Mouse (Mus musculus) hindbrain, embryonic 12.5 days (tissue): ENCODE results near the gene Exoc4. TPM values are rescaled to one million over a fixed set of nuclear protein-coding genes. Genes with fewer than 3 reads are reported as not detected.
A peak's percentile ranks its signal among the peaks of the same experiment; 100 is the strongest.

Experiments
- ATAC-seq: fragments of 200-750 bp; cut with Nextera tagmentation; 2 replicates; pipeline ENCODE4 v1.8.0; 2017; ENCODE audit warnings: moderate TSS enrichment; ENCODE audit not compliant: low FRiP score
- H3K27ac ChIP-seq: fragments of 300-500 bp; sonication (generic); 2 replicates; pipeline ENCODE4 v1.5.1; 2016; ENCODE audit warnings: mild to moderate bottlenecking
- H3K27me3 ChIP-seq: fragments of 300-500 bp; sonication (generic); 2 replicates; pipeline ENCODE4 v1.6.1; 2016; ENCODE audit warnings: mild to moderate bottlenecking
- H3K36me3 ChIP-seq: fragments of 300-500 bp; sonication (generic); 2 replicates; pipeline ENCODE4 v1.6.1; 2016; ENCODE audit warnings: mild to moderate bottlenecking
- H3K4me1 ChIP-seq: fragments of 300-500 bp; sonication (generic); 2 replicates; pipeline ENCODE4 v1.6.1; 2016
- H3K4me2 ChIP-seq: fragments of 300-500 bp; sonication (generic); replicated peaks from 2 replicates; pipeline ENCODE4 v1.6.1; 2016; ENCODE audit warnings: mild to moderate bottlenecking
- H3K4me3 ChIP-seq: fragments of 300-500 bp; sonication (generic); 2 replicates; pipeline ENCODE4 v1.5.1; 2016; ENCODE audit warnings: mild to moderate bottlenecking
- H3K9ac ChIP-seq: fragments of 300-500 bp; sonication (generic); 2 replicates; pipeline ENCODE4 v1.6.1; 2016; ENCODE audit warnings: mild to moderate bottlenecking, moderate library complexity
- H3K9me3 ChIP-seq: fragments of 300-500 bp; sonication (generic); replicated peaks from 2 replicates; pipeline ENCODE4 v1.6.1; 2016; ENCODE audit warnings: mild to moderate bottlenecking
- WGBS: fragments of 180-500 bp; shearing (Covaris S2); methylation state at CpG from one replicate; pipeline ENCODE4 v1.1.7; 2016; 5-methylcytosine and 5-hydroxymethylcytosine counted together
- polyA plus RNA-seq: library from polyadenylated mRNA; unstranded; fragments of >200 nt; fragmentation: Nextera tagmentation; extraction: Ambion mirVana; gene quantifications from 2 replicates; pipeline ENCODE4 v1.2.1, GENCODE M21; 2016

Exoc4 gene
- polyA plus RNA-seq, 1 experiment from 2014 or later: 47.7 TPM

DNA sequence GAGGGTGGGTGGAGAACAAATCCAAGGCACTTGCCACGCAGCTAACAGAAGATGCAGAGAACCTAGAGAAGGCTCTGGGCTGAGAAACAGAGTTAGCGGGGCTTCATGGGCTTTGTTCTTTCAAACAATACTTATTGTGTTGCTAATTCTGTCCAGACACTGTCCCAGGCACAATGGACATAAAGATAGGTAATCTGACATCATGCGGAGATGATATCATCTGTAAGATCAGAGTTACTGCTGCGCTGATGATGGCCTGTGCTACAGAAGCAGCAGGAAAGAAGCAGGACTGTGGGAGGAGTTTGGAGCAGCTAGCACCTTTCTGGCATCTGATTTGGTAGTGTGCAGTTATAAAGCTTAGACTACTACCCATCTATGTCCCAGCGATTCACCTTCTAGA is 738.2 kb downstream of the Exoc4 start:
- 69% methylated on average over 5 of the region's 5 CpGs for WGBS
- Histone ChIP-seq H3K4me1 (no peaks in the 10 kb centered on the region), H3K9ac (no peak overlapping the region), H3K4me3 (no peak overlapping the region), H3K27ac (no peak overlapping the region), H3K4me2 (no peak overlapping the region), H3K9me3 (no peaks in the 10 kb centered on the region), H3K36me3 (no peaks in the 10 kb centered on the region), H3K27me3 (no peaks in the 10 kb centered on the region)
- ATAC-seq: no peak

- Histone ChIP-seq H3K27me3 (no peaks in the 10 kb centered on the region), H3K36me3 (no peaks in the 10 kb centered on the region), H3K4me1 (peaks cover 7% of the 10 kb centered on the region), H3K9ac (no peak overlapping the region), H3K9me3 (no peaks in the 10 kb centered on the region), H3K27ac (peak overlapping the region; percentile 25; the same call in 1 of the 2 replicates), H3K4me3 (no peak overlapping the region), H3K4me2 (peak overlapping the region; percentile 32)
- 36% methylated on average over 24 of the region's 24 CpGs for WGBS
- ATAC-seq: peak; percentile 84
These were observed 743.5 kb downstream of the Exoc4 start for GRCm38 (mm10) chr6:33992213-33993034.

GRCm38 (mm10) chr6:33993842-33994241 is 745.0 kb downstream of the Exoc4 start:
- no peaks in the 10 kb centered on the region for H3K36me3 ChIP-seq
- no peak overlapping the region for H3K4me3 ChIP-seq
- no peaks in the 10 kb centered on the region for H3K9me3 ChIP-seq
- H3K4me2 ChIP-seq: no peak overlapping the region
- H3K9ac ChIP-seq: no peak overlapping the region
- ATAC-seq: 0 out of 2 replicates have a peak, but pooled peaks have one; percentile 17
- peaks cover 7% of the 10 kb centered on the region for H3K4me1 ChIP-seq
- 45% methylated on average over 6 of the region's 6 CpGs for WGBS
- no peak overlapping the region for H3K27ac ChIP-seq
- H3K27me3 ChIP-seq: no peaks in the 10 kb centered on the region

GRCm38 (mm10) chr6:33998590-33998989 is 749.7 kb downstream of the Exoc4 start:
- Histone ChIP-seq H3K9ac (no peak overlapping the region), H3K4me3 (no peak overlapping the region), H3K36me3 (no peaks in the 10 kb centered on the region), H3K27ac (no peak overlapping the region), H3K4me2 (no peak overlapping the region), H3K27me3 (no peaks in the 10 kb centered on the region), H3K4me1 (peaks cover 3% of the 10 kb centered on the region; the same call in 1 of the 2 replicates), H3K9me3 (no peaks in the 10 kb centered on the region; the same call in 1 of the 2 replicates)
- WGBS: 32% methylated on average over 3 of the region's 4 CpGs
- ATAC-seq: no peak

GRCm38 (mm10) chr6:33999530-33999929 is 750.6 kb downstream of the Exoc4 start:
- Histone ChIP-seq H3K36me3 (no peaks in the 10 kb centered on the region), H3K9me3 (no peaks in the 10 kb centered on the region; the same call in 1 of the 2 replicates), H3K4me1 (no peaks in the 10 kb centered on the region), H3K9ac (no peak overlapping the region), H3K27me3 (no peaks in the 10 kb centered on the region), H3K4me3 (no peak overlapping the region), H3K4me2 (no peak overlapping the region), H3K27ac (no peak overlapping the region)
- ATAC-seq: no peak
- 44% methylated on average over 7 of the region's 7 CpGs for WGBS

DNA sequence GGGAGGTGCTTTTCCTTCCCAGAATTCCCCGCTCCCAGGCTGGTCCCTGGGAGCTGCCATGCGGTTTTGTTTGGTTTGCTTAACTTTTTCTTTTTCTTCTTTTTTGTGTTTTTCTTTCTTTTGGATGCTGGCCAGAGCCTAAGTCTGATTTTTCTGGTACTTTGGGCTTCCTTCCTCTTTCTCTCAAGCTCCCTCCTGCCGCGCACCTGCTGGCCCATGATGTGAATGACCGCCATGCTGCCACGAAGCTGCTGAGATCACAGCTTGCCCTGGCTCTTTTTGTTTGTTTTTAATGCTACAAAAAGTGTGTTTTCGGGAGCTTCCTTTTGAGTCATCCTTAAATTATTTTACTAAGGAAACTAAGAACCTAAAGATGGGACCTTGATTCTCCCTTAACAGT is 751.8 kb downstream of the Exoc4 start:
- Histone ChIP-seq H3K4me1 (no peaks in the 10 kb centered on the region), H3K36me3 (no peaks in the 10 kb centered on the region), H3K9ac (no peak overlapping the region), H3K9me3 (no peaks in the 10 kb centered on the region; the same call in 1 of the 2 replicates), H3K4me3 (no peak overlapping the region), H3K4me2 (no peak overlapping the region), H3K27me3 (no peaks in the 10 kb centered on the region), H3K27ac (no peak overlapping the region)
- WGBS: 82% methylated on average over 7 of the region's 7 CpGs
- ATAC-seq: no peak

GRCm38 (mm10) chr6:34003033-34003432 is 754.1 kb downstream of the Exoc4 start:
- H3K27ac ChIP-seq: no peak overlapping the region
- H3K9ac ChIP-seq: no peak overlapping the region
- H3K4me2 ChIP-seq: no peak overlapping the region
- no peak for ATAC-seq
- no peaks in the 10 kb centered on the region for H3K36me3 ChIP-seq
- no peaks in the 10 kb centered on the region for H3K27me3 ChIP-seq
- H3K4me1 ChIP-seq: no peaks in the 10 kb centered on the region
- 42% methylated on average over 1 of the region's 1 CpGs for WGBS
- no peaks in the 10 kb centered on the region; the same call in 1 of the 2 replicates for H3K9me3 ChIP-seq
- no peak overlapping the region for H3K4me3 ChIP-seq

- no peak overlapping the region for H3K27ac ChIP-seq
- H3K4me1 ChIP-seq: no peaks in the 10 kb centered on the region
- H3K9ac ChIP-seq: no peak overlapping the region
- WGBS: 68% methylated on average over 6 of the region's 6 CpGs
- no peaks in the 10 kb centered on the region for H3K9me3 ChIP-seq
- no peak for ATAC-seq
- H3K27me3 ChIP-seq: no peaks in the 10 kb centered on the region
- H3K4me3 ChIP-seq: no peak overlapping the region
- H3K36me3 ChIP-seq: no peaks in the 10 kb centered on the region
- H3K4me2 ChIP-seq: no peak overlapping the region
These were observed 764.6 kb downstream of the Exoc4 start for GRCm38 (mm10) chr6:34013469-34013868.

Other genes with a start within 250 kb of the Exoc4 start
- 115 and 118 TPM in 2 replicates for gene Chchd3, start 188.8 kb upstream of the Exoc4 start, polyA plus RNA-seq